Mouse (Mus musculus): ENCODE measurements at regions not wholly inside any gene's neighbourhood (a gene's known extent, or its start where the extent isn't known, plus 50 kb on each side); places are given as distances from the start of the nearest gene placed in this dataset.
"Not testable (repeated sequence)": the region's sequence is repeated elsewhere in the genome, so short reads cannot be mapped to it uniquely, and the experiment has no call there.

DNA sequence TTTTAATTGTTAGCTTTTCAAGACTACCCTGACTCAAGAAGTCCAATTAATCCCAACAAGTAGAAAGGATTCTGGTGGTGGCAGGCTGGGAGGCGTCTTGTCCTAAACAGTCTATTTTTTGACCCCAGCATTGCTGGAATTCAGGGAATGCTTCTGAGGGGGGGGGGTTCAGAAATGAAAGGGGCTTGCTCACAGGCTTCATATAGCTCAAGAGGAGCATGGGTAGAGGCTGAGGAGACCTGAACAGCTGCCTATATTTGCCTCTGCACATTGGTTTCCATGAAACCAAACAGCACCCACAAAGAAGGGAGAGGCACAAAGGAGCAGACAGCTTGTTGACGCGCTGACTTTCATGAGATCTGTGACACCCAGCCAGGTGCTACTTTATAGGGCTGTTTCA lies 247.3 kb downstream of the Fgf9 start:
- no peak for ATAC-seq

GRCm38 (mm10) chr14:58317231-58317630 lies 246.9 kb downstream of the Fgf9 start:
- ATAC-seq, result no peak

DNA sequence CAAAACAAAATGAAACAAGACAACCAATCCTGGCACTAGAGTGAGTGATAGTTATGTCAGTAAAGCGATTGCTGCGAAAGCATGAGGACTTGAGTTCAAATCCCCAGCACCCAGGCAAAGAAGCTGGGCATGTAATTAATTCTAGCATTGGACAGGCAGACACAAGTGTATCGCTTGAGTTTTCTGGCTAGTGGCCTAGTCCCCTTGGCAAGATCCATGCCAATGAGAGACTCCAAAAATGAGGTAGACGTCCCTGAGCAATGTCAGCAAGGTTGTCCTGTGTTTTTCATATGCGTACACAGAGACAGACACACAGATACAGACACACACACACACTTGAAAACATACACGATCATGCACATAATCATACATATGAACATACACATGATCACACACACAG lies 237.3 kb downstream of the Fgf9 start:
- no peak for ATAC-seq

- no peak for ATAC-seq
Measured at GRCm38 (mm10) chr14:58306832-58307521, 236.6 kb downstream of the Fgf9 start.

DNA sequence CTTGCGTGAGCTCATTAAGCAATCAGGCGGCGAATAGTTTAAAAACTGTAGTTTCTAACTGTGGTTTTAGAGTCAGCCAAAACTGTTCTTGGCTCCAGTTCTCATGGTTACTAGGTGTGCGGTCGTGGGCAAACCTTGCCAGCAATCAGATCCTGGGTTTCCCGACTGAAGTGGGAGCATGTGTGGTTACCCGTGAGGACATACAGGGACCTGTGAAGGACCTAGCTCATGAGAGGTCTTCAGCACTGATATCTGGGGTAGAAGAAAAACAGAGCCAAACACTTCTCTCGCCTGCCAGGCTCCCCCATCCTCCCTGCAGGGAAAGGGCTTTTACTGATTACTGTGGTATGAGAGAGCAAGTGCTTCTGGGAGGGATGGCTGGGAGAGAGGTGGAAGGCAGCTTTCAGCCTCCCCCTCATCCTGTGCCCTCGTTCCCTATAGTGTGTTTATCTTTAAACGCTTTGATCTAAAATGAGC lies 230.1 kb downstream of the Fgf9 start:
- ATAC-seq, result no peak

DNA sequence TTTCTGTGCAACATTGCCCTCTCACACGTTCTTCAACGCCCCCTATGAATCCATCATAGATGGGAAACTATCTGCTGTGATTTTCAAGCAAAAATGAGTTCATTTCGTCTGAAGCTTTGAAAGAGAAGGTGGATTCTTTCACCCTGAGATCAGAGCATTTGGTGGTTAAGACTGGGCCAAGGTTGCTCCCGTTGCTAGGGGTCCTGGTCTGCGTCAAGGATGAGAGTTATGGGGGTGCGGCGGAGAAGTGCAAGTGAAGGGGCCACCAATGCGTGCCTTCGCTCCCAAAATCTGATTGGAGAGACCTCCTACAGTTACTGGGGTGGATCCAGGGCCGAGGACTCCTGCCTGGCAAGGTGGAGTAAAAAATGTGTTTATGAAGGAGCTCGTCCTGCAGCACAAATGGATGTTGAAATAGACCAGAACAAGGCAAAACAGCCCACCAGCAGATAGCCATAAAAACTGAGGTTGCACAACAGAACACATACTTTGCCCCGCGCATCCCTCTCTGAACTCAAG lies 215.7 kb downstream of the Fgf9 start:
- no peak for ATAC-seq

DNA sequence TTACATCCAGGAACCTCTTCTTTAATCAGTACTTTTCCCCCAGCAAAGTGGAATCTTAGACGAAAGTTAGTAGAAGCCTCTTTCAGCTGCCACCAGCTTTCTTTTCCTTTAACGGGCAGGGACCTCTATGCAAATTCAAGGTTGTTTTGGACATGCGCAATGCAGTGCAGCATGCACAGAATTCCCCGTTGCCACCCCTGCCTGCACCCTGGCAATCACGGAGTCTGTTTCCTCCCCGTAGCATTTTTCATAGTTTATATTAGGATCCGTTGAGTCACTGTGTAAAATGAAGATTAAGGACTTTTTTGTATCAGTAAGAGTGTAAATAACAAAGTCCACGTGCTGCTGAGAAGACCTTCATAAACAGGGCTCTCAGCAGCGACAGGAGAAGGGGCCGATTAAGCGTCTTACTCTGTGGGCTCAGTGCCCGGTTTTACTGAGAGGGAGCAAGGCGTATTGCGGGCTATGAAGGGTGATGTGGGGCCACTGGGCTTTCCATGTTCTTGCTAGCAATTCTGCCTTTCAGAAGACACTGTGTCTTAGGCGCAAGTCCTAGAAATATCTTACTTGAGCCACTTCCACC lies 212.5 kb downstream of the Fgf9 start:
- ATAC-seq, result no peak

- ATAC-seq, result no peak
Measured at GRCm38 (mm10) chr14:58282264-58282663, 211.9 kb downstream of the Fgf9 start.

- ATAC-seq, result not testable (repeated sequence)
Measured at GRCm38 (mm10) chr14:58274440-58274839, 204.1 kb downstream of the Fgf9 start.

GRCm38 (mm10) chr14:58273693-58274419 lies 203.5 kb downstream of the Fgf9 start:
- ATAC-seq, result no peak

DNA sequence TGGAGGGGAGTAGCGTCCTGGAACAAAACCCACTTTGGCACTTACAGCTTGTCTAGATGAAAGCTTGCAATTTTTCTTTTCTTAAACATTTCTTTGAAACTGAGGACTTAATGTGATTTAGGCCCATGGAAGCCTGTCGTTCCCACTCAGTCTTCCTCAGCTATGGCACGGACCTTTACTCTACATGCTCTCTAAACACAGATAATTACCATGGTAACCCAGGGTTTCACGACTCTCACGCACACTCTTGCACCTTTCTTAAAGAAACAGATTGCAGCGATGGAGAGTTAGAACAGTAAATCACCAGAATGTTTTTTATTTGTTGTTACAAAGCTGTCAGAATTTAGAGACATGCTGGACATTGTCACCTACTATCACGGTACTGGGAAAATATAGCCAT lies 195.0 kb downstream of the Fgf9 start:
- no peak for ATAC-seq

DNA sequence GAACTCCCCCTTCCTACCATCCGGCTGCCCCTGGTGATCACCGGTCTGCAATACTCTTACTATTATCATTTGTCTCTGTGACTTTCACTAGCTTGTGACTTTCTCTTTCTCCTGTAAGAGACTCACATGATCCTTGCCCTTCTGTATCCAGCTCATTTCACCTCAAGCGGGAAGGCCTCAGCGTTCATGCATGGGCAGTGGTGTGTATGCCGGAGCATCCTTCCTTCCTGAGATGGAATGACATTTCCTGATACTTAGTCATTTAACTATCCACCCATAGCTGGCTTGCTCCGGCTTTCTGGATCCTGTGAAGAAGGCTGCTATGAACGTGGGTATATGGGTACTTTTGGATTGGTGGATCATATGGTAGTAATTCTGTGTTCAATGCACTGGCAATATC lies 194.1 kb downstream of the Fgf9 start:
- ATAC-seq, result no peak

DNA sequence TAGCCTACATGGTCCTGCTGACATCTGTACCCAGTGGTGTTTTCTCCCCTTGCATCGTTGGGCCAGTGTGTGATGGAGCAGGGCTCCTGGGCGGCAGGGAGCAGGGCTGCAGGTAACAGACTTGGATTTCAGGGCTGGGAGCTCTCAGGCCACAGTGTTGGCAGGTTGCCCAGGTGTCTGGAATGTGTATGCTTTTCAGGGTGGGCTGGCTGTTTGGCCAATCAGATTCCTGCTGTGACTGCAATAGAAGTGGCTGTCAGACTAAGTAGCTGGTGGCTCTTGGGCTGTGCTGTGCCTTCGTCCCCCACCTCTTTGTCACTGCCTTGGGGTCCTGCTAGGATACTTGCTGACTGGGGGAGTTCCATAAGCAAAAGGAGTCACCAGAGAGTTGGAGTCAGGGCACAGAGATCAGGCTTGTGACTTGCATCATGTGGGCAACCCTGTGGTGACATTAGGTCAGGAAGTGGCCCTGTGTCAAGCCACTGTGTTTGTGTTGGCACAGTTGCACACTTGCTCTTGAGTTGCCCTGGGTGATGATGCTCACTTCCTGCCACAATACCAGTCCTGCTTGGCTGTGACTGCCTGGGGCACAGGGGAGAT lies 183.1 kb downstream of the Fgf9 start:
- no peak for ATAC-seq

DNA sequence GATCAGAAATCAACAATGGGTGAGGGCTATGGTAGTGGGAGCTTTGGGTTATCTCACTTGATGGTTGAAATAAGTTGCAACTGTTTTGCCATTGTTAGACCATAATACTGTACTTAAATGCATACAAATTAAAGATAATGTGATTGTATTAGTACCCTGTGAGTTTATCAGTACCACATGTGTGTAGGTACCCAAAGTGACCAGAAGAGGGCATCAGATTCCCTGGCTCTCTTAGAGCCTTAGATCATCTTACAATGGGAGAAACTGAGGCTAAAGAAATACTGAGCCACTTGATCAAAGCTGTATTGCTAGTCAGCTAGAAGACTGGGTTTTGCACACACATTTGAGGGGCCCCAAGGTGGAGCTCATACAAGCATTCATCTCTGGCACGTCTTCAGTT lies 155.5 kb downstream of the Fgf9 start:
- no peak for ATAC-seq

DNA sequence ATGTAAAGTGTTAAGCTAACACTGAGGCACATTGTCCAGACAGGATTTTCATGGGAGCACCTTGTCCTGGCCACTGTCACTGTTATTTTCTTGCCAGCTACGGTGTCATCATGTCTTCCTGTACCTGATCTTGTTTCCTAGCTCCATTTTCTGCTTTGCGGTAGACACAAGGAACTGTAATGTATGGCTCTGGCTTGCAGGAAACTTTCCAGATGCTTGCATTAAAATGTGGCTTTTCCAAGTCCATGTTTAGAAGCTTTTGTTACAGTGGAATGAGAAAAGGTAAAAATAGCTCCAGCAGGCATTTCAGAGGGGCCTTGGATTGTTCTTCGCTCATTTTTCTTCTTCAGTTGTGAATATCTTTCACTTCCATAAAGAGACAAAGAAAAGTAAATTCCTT lies 154.1 kb downstream of the Fgf9 start:
- ATAC-seq, result no peak

GRCm38 (mm10) chr14:58208401-58208800 lies 138.1 kb downstream of the Fgf9 start:
- no peak for ATAC-seq

DNA sequence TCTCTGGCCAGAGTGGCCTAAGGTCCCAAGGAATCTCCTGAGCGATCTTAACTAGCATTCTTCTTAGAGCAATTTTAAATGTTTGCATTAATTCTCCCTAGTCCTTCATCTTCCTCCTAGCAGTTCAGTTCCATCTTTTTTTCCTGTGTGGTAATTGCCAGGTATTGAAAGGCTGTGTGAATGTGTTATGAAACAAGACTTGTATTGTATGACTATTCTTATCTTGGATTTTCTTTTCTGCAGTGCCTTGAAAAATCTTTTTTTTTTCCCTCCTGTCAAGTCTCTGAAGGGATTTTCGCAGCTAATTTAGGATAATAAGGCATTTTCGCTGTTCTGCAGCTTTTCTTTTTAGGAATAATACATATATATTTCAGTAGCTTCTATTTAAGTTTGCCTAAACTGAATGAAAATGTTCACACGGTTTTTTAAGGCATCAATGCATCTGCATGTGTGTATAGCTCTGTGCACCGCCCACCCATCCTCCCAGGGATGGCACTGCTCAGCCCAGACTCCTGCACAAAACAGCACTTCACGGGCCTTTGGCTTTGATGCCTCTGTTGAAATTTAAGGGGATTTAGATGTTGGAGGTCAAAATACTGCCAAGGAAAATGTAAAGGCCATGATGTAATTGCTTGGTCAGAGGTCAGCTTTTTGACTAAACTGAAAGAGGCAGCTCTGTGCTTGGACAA lies 132.4 kb downstream of the Fgf9 start:
- no peak for ATAC-seq

DNA sequence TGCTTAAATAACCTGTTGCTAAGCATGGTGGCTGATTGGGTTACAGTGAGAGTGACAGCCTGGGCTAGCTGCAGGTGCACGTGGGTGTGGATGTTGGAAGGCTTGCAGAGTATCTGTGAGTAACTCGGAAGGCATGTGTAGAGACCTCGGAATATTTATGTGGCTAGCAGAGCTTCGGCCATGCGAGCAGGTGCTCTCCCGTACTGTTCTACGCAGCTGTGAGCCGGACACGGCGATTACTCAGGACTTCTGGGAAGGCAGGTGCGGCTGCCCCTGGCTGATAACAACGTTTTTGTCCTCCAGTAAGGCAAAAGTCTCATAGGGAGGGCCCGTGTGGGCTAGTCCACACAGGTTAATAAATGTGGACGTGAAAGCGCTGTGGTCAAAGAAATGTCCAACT lies 119.6 kb downstream of the Fgf9 start:
- no peak for ATAC-seq

DNA sequence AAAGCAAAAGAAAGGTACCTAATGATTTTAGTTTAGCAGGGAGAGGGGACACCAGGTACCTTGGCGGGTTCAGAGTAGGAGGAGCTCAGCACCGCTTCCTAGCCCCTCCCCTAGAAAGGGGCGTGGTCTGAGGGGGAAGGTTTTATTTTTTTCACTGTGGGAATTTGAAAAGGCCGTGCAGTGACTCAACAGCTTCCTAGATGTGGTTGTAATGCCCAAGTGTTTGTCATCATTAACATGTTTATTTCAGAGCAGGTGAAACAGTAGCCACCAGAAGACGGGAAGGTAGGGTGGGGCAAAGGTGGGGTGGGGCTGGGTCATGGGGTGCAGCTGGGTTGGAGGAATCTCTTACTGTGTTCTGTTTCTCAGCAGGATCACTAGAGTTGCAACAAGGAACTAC lies 112.5 kb downstream of the Fgf9 start:
- ATAC-seq, result no peak

DNA sequence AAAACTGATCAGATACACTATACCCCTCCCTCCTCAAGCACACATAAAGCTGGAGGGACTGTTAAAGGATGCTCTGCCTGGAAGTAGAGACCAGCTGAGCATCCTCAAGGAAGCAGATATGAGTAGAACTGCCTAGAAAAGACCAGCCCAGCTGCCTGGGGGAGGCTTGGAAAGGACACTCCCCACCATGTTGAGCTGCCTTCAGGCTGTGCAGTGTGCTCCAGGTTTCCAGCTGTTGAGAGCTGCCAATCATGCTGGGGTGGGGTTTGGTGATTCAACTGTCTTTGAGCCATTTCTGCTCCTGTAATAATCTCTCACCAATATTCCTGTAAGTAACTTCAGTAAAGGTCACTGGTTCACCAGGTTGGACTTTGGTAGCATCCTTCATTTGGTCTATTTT lies 110.4 kb downstream of the Fgf9 start:
- ATAC-seq, result no peak

DNA sequence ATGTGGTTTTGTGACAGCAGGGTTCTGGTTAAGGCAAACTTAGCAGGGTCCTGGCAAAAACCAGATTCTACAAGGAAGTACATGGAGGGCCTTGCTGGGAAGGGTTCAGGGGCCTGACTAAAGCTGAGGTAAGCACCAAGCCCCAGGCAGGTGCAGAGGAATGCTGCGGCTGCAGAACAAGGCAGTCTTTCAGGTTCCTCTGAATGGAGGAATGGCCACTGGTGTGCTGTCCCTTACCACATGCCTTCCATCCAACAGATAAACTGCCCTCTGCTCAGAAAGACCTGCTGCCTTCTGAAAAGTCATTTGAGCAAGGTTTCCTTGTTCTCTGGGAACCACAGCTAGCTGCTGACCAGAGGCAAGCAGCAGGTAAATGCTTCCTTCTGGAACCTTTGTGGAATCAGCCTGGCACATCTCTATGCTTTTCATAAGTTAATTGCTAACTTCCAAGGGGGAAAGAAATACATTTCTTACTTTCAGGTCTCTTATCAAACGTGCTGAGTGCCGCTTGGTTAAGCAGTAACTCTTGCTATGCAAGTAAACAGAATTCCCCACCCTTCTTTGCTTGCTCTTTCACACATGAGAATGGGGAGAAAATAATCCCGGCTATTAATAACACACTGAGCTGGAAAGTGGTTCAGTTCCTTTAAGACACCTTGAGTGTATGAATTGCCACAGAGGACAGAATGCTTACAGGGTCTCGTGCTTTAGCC lies 105.5 kb downstream of the Fgf9 start:
- ATAC-seq, result no peak

GRCm38 (mm10) chr14:58174512-58174911 lies 104.2 kb downstream of the Fgf9 start:
- no peak for ATAC-seq

All from CD4-positive, CD25-positive, alpha-beta regulatory T cell, adult 4 months (primary cell).